Mouse (Mus musculus): Measurements from ENCODE around the gene Fgfr2.

DNA sequence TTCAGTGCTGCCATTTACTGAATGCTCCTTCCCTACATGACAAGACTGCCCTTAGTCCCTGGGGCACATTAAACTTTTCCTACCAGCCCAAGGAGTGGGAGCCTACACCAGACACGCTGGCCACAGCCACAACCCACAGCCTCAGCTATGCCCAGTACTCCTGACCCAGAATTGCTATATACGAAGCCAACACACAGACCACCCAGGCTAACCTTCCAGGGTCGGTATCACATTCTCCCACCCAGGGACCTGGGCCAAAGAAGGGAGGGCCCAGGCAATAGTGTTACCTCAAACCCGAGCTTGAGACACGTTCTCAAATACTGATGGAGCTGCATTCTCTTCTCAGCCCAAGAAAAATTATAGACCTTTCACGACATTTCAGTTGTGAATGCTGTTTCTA, 754.3 kb downstream of the Fgfr2 start:
- no peak for TF ChIP-seq CTCF (IDR thresholded peaks at IDR 0.05)
- TF ChIP-seq EP300 (IDR thresholded peaks at IDR 0.05), result no peak
